Mouse (Mus musculus) midbrain, embryonic 11.5 days (tissue): ENCODE results near the gene Hist1h1d. TPM values are rescaled to one million over a fixed set of nuclear protein-coding genes. Genes with fewer than 3 reads are reported as not detected.
"Not testable (repeated sequence)": the region's sequence is repeated elsewhere in the genome, so short reads cannot be mapped to it uniquely, and the experiment has no call there.

Experiments
- ATAC-seq: fragments of 200-750 bp; cut with Nextera tagmentation; 2 replicates; pipeline ENCODE4 v1.8.0; 2017; ENCODE audit warnings: moderate TSS enrichment, moderate library complexity; ENCODE audit not compliant: low FRiP score
- DNase-seq: peaks from one replicate; pipeline ENCODE4 v3.0.0; 2015; ENCODE audit warnings: low spot score; ENCODE audit errors: missing footprints
- H3K27ac ChIP-seq: fragments of 300-500 bp; sonication (generic); 2 replicates; pipeline ENCODE4 v1.5.1; 2014; ENCODE audit warnings: low read depth, low read length
- H3K27me3 ChIP-seq: fragments of 300-500 bp; sonication (generic); 2 replicates; pipeline ENCODE4 v1.6.1; 2014; ENCODE audit warnings: mild to moderate bottlenecking, low read length, moderate library complexity, mixed read lengths; ENCODE audit not compliant: control insufficient read depth, insufficient read depth
- H3K36me3 ChIP-seq: fragments of 300-500 bp; sonication (generic); 2 replicates; pipeline ENCODE4 v1.6.1; 2014; ENCODE audit warnings: mild to moderate bottlenecking, low read length, moderate library complexity, mixed read lengths; ENCODE audit not compliant: control insufficient read depth, insufficient read depth
- H3K4me1 ChIP-seq: fragments of 300-500 bp; sonication (generic); 2 replicates; pipeline ENCODE4 v1.6.1; 2014; ENCODE audit warnings: low read length; ENCODE audit not compliant: control insufficient read depth, insufficient read depth
- H3K4me2 ChIP-seq: fragments of 300-500 bp; sonication (generic); 2 replicates; pipeline ENCODE4 v1.6.1; 2014; ENCODE audit warnings: mild to moderate bottlenecking, moderate library complexity
- H3K4me3 ChIP-seq: fragments of 300-500 bp; sonication (generic); 2 replicates; pipeline ENCODE4 v1.5.1; 2014; ENCODE audit warnings: low read depth, low read length
- H3K9ac ChIP-seq: fragments of 300-500 bp; sonication (generic); 2 replicates; pipeline ENCODE4 v1.6.1; 2014; ENCODE audit warnings: low read length
- H3K9me3 ChIP-seq: fragments of 300-500 bp; sonication (generic); 2 replicates; pipeline ENCODE4 v1.6.1; 2016; ENCODE audit warnings: low read length; ENCODE audit not compliant: control insufficient read depth
- WGBS: fragments of 180-500 bp; shearing (Covaris S2); extraction: QIAGEN DNeasy Blood & Tissue Kit; methylation state at CpG from one replicate; pipeline ENCODE4 v1.1.7; 2014; 5-methylcytosine and 5-hydroxymethylcytosine counted together
- polyA plus RNA-seq: library from polyadenylated mRNA; unstranded; fragments of >200 nt; fragmentation: Nextera tagmentation; extraction: Ambion mirVana; gene quantifications from 2 replicates; pipeline ENCODE4 v1.2.1, GENCODE M21; 2014

Hist1h1d gene
- polyA plus RNA-seq, 1 experiment from 2014 or later, result 0.61 TPM

GRCm38 (mm10) chr13:23562699-23563462 lies 9.8 kb downstream of the Hist1h1d start:
- H3K36me3 ChIP-seq, result no peaks in the 10 kb centered on the region
- ATAC-seq (peak; percentile 65), DNase-seq (peak; percentile 96)
- peak overlapping the region; percentile 96 for H3K27ac ChIP-seq
- H3K9me3 ChIP-seq, result no peaks in the 10 kb centered on the region
- H3K4me2 ChIP-seq, result peak overlapping the region; percentile 71
- no peaks in the 10 kb centered on the region for H3K4me1 ChIP-seq
- H3K27me3 ChIP-seq, result no peaks in the 10 kb centered on the region
- H3K9ac ChIP-seq, result peak overlapping the region; percentile 86
- peak overlapping the region; percentile 35 for H3K4me3 ChIP-seq
- WGBS, result 4% methylated on average over 18 of the region's 18 CpGs

- Histone ChIP-seq H3K4me1 (no peaks in the 10 kb centered on the region; the same call in 1 of the 2 replicates), H3K4me3 (no peak overlapping the region), H3K27me3 (no peaks in the 10 kb centered on the region), H3K9ac (no peak overlapping the region), H3K4me2 (no peak overlapping the region), H3K27ac (0 out of 2 replicates have a peak overlapping the region, but pooled peaks have one; percentile 96), H3K36me3 (no peaks in the 10 kb centered on the region), H3K9me3 (no peaks in the 10 kb centered on the region)
- WGBS, result 87% methylated on average over 2 of the region's 2 CpGs
- ATAC-seq (no peak), DNase-seq (no peak)
These were observed 11.4 kb downstream of the Hist1h1d start for GRCm38 (mm10) chr13:23564482-23564881.

- H3K36me3 ChIP-seq, ATAC-seq, H3K4me1 ChIP-seq, H3K9me3 ChIP-seq, H3K27me3 ChIP-seq: not testable (repeated sequence)
- DNase-seq, result peak; percentile 94
- peak overlapping the region; percentile 57; the same call in 1 of the 2 replicates for H3K9ac ChIP-seq
- peak overlapping the region; percentile 42 for H3K4me2 ChIP-seq
- peak overlapping the region; percentile 93 for H3K27ac ChIP-seq
- WGBS, result 4% methylated on average over 19 of the region's 41 CpGs
- H3K4me3 ChIP-seq, result peak overlapping the region; percentile 43
These were observed 17.4 kb downstream of the Hist1h1d start for GRCm38 (mm10) chr13:23570261-23571021.

- Histone ChIP-seq H3K4me3 (peak within 1 kb of the TSS; percentile 43), H3K9ac (peak within 1 kb of the TSS; percentile 75), H3K36me3 (no peaks in the 10 kb centered on the region), H3K27me3 (no peaks in the 10 kb centered on the region), H3K27ac (peak within 1 kb of the TSS; percentile 93), H3K4me2 (peak within 1 kb of the TSS; percentile 63), H3K9me3 (no peaks in the 10 kb centered on the region), H3K4me1 (peaks cover 6% of the 10 kb centered on the region; the same call in 1 of the 2 replicates)
- 0% methylated on average over 18 of the region's 18 CpGs for WGBS
- DNase-seq (peak; percentile 96), ATAC-seq (peak; percentile 90)
These were observed 18.0 kb downstream of the Hist1h1d start, which contains the start of the genes Hist1h2ae and Hist1h2bg for GRCm38 (mm10) chr13:23571022-23571503. Gene Hist1h2ae, minus strand, starts transcription at chr13:23571220. Gene Hist1h2bg, plus strand, starts transcription at chr13:23571396.

GRCm38 (mm10) chr13:23571504-23572217 lies 18.6 kb downstream of the Hist1h1d start:
- peak; percentile 91 for DNase-seq
- under 1% methylated on average over 11 of the region's 34 CpGs for WGBS
- Histone ChIP-seq H3K4me2 (peak overlapping the region; percentile 63), H3K4me3 (peak overlapping the region; percentile 43), H3K27ac (peak overlapping the region; percentile 93), H3K9ac (peak overlapping the region; percentile 75)
- not testable (repeated sequence) for ATAC-seq, H3K9me3 ChIP-seq, H3K4me1 ChIP-seq, H3K27me3 ChIP-seq, H3K36me3 ChIP-seq

- ATAC-seq (no peak), DNase-seq (peak; percentile 92)
- WGBS, result 42% methylated on average over 2 of the region's 2 CpGs
These were observed 19.4 kb downstream of the Hist1h1d start for GRCm38 (mm10) chr13:23572218-23573033.

GRCm38 (mm10) chr13:23573034-23573897 lies 20.2 kb downstream of the Hist1h1d start:
- peak overlapping the region; percentile 63 for H3K4me2 ChIP-seq
- H3K9me3 ChIP-seq, H3K27me3 ChIP-seq, H3K36me3 ChIP-seq, ATAC-seq: not testable (repeated sequence)
- DNase-seq, result peak; percentile 91
- peak overlapping the region; percentile 18; the same call in 1 of the 2 replicates for H3K4me3 ChIP-seq
- H3K4me1 ChIP-seq, result peaks cover 15% of the 10 kb centered on the region
- peak overlapping the region; percentile 93 for H3K27ac ChIP-seq
- WGBS, result 11% methylated on average over 17 of the region's 20 CpGs
- peak overlapping the region; percentile 55 for H3K9ac ChIP-seq

More at GRCm38 (mm10) chr13:23572218-23573033, 19.4 kb downstream of the Hist1h1d start:
- Histone ChIP-seq H3K27ac (peak overlapping the region; percentile 93), H3K4me1 (peaks cover 15% of the 10 kb centered on the region), H3K9ac (peak overlapping the region; percentile 75), H3K4me2 (peak overlapping the region; percentile 63), H3K9me3 (no peaks in the 10 kb centered on the region), H3K27me3 (no peaks in the 10 kb centered on the region), H3K36me3 (no peaks in the 10 kb centered on the region), H3K4me3 (peak overlapping the region; percentile 43)
